Mouse (Mus musculus) liver, adult 2 months (tissue): ENCODE data around the gene Gabbr2. TPM values are rescaled to one million over a fixed set of nuclear protein-coding genes. Genes with fewer than 3 reads are reported as not detected.

Experiments
- DNase-seq: peaks from one replicate; pipeline ENCODE4 v3.0.0-alpha.2; 2011; ENCODE audit warnings: low read depth, low spot score; ENCODE audit errors: extremely low read depth
- H3K27ac ChIP-seq: fragments of 200-500 bp; replicated peaks from 2 replicates; pipeline ENCODE4 v1.5.1; 2012; ENCODE audit warnings: low read depth, mild to moderate bottlenecking, control low read depth, inconsistent platforms, low read length; ENCODE audit not compliant: insufficient read depth
- H3K27me3 ChIP-seq: fragments of 200-500 bp; 2 replicates; pipeline ENCODE4 v1.6.1; 2012; ENCODE audit warnings: mild to moderate bottlenecking, moderate library complexity, low read length, inconsistent platforms; ENCODE audit not compliant: control insufficient read depth, insufficient read depth
- H3K36me3 ChIP-seq: fragments of 200-500 bp; 2 replicates; pipeline ENCODE4 v1.6.1; 2012; ENCODE audit warnings: low read length, inconsistent platforms; ENCODE audit not compliant: control insufficient read depth, insufficient read depth
- H3K4me1 ChIP-seq: fragments of 200-500 bp; 2 replicates; pipeline ENCODE4 v1.6.1; 2011; ENCODE audit warnings: low read length; ENCODE audit not compliant: control insufficient read depth, insufficient read depth
- H3K4me3 ChIP-seq: fragments of 200-500 bp; 2 replicates; pipeline ENCODE4 v1.5.1; 2011; ENCODE audit warnings: low read depth, mild to moderate bottlenecking, control low read depth, low read length, moderate library complexity; ENCODE audit not compliant: insufficient read depth
- H3K79me2 ChIP-seq: fragments of 200-500 bp; 2 replicates; pipeline ENCODE4 v1.6.1; 2012; ENCODE audit warnings: inconsistent platforms, mild to moderate bottlenecking, low read length, moderate library complexity; ENCODE audit not compliant: control insufficient read depth, insufficient read depth
- H3K9ac ChIP-seq: fragments of 200-500 bp; 2 replicates; pipeline ENCODE4 v1.6.1; 2012; ENCODE audit warnings: low read depth, mild to moderate bottlenecking, control low read depth, inconsistent platforms, low read length
- CTCF ChIP-seq: fragments of 200-500 bp; IDR thresholded peaks from 2 replicates; pipeline ENCODE4 v1.5.1; 2011; ENCODE audit warnings: low read depth, low read length, control low read depth
- POLR2A ChIP-seq: fragments of 200-500 bp; IDR thresholded peaks from 2 replicates; pipeline ENCODE4 v1.6.1; 2011; ENCODE audit warnings: low read length, control low read depth; ENCODE audit not compliant: insufficient read depth; ENCODE audit errors: extremely low read depth
- WGBS: fragments of 180-500 bp; shearing (Covaris S2); methylation state at CpG from one replicate; pipeline ENCODE4 v1.1.7; 2018; 5-methylcytosine and 5-hydroxymethylcytosine counted together
- polyA plus RNA-seq: library from polyadenylated mRNA; depleted of rRNA; stranded (reverse); fragments of >200 nt; gene quantifications from 2 replicates; pipeline ENCODE4 v1.2.3, GENCODE M21; 2012
- total RNA-seq: library from RNA; depleted of rRNA; stranded (reverse); fragments of >200 nt; gene quantifications from 2 replicates; pipeline ENCODE4 v1.2.3, GENCODE M21; 2014

The Gabbr2 gene
- total and polyA plus RNA-seq, 2 experiments, result 7.7 to 15.0 TPM

- TF ChIP-seq POLR2A (no peak), CTCF (no peak)
- Histone ChIP-seq H3K36me3 (no peaks in the 10 kb centered on the region), H3K4me3 (no peak overlapping the region), H3K79me2 (no peaks in the 10 kb centered on the region), H3K27ac (no peak overlapping the region), H3K4me1 (no peaks in the 10 kb centered on the region), H3K27me3 (no peaks in the 10 kb centered on the region), H3K9ac (no peak overlapping the region)
- 83% methylated on average over 8 of the region's 8 CpGs for WGBS
- no peak for DNase-seq
Observed at GRCm38 (mm10) chr4:46770090-46770489, 221.6 kb downstream of the Gabbr2 start.

DNA sequence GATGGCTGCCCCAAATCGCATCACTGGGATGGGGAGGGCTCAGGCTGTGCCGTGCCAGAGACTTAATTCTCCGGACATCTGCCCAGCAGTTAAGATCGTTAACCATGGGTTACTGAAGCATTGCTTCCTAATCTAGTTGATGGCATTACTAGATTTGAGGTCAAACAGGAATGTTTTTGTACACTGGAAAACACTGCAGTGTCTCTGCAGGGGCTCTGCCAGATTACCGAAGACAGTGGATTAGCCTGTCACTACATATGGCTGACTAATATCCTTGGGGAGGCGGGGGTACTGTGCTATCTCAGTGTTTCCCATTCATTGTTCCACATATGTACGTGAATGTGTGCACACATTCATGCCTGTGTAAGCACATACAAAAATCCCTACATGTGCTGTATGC lies 225.3 kb downstream of the Gabbr2 start:
- 86% methylated on average over 7 of the region's 7 CpGs for WGBS
- no peak overlapping the region for H3K27ac ChIP-seq
- H3K4me3 ChIP-seq, result no peak overlapping the region

GRCm38 (mm10) chr4:46759838-46760237 lies 231.8 kb downstream of the Gabbr2 start:
- Histone ChIP-seq H3K4me1 (no peaks in the 10 kb centered on the region), H3K27me3 (no peaks in the 10 kb centered on the region), H3K36me3 (no peaks in the 10 kb centered on the region), H3K27ac (no peak overlapping the region), H3K79me2 (no peaks in the 10 kb centered on the region), H3K9ac (no peak overlapping the region), H3K4me3 (no peak overlapping the region)
- TF ChIP-seq POLR2A (no peak), CTCF (no peak)
- 21% methylated on average over 1 of the region's 1 CpGs for WGBS
- DNase-seq, result no peak

More for the DNA sequence above, 225.3 kb downstream of the Gabbr2 start:
- Histone ChIP-seq H3K79me2 (no peaks in the 10 kb centered on the region), H3K27me3 (no peaks in the 10 kb centered on the region), H3K4me1 (no peaks in the 10 kb centered on the region), H3K36me3 (no peaks in the 10 kb centered on the region), H3K9ac (no peak overlapping the region)
- TF ChIP-seq CTCF (no peak), POLR2A (no peak)
- DNase-seq, result no peak

- Histone ChIP-seq H3K4me3 (no peak overlapping the region), H3K79me2 (no peaks in the 10 kb centered on the region), H3K9ac (no peak overlapping the region), H3K27ac (no peak overlapping the region), H3K27me3 (no peaks in the 10 kb centered on the region), H3K36me3 (no peaks in the 10 kb centered on the region), H3K4me1 (no peaks in the 10 kb centered on the region; the same call in 1 of the 2 replicates)
- no peak for TF ChIP-seq CTCF
- no peak for DNase-seq
- 71% methylated on average over 7 of the region's 7 CpGs for WGBS
Observed at GRCm38 (mm10) chr4:46758340-46759041, 233.2 kb downstream of the Gabbr2 start.

DNA sequence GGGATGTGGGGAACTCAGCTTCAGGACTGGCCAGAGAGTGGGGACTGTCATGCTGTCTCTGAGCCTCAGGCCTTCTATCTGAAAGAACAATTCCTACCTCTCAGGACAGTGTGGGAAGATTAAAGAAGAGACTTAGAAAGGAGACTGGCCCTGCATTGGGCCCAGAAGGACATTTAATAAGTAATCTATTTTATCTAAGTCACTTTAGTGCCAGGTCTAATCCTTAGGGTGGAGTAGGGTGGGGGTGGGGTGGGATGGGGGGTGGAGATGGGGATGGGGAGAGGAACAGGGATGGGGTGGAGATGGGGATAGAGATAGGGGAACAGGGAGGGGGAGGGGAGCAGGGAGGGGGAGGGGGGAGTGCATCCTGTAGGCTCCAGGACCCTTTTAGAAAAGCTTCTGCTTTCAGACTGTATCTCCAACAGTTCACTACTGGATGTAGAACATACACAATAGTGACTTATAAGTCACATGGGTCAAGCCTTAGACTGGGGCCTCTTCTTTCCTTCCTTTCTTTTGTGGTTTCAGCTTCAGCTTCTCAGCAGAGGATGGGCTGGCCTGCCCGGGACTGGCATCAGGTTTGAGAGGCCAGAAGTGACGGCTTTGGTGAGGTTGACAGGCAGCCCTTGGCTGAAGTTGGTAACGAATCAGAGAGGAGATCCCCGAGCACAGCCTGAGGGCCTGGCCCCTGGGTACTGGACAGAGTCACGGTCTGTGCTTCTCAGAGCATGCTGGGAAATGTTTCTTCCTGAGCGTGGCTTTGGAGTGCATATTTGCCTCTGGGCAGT lies 237.1 kb downstream of the Gabbr2 start:
- no peak for DNase-seq
- no peaks in the 10 kb centered on the region for H3K79me2 ChIP-seq
- H3K36me3 ChIP-seq, result no peaks in the 10 kb centered on the region
- H3K27ac ChIP-seq, result no peak overlapping the region
- H3K4me1 ChIP-seq, result no peaks in the 10 kb centered on the region; the same call in 1 of the 2 replicates
- WGBS, result 66% methylated on average over 6 of the region's 6 CpGs
- no peak overlapping the region for H3K9ac ChIP-seq
- H3K4me3 ChIP-seq, result no peak overlapping the region
- no peaks in the 10 kb centered on the region for H3K27me3 ChIP-seq
- TF ChIP-seq POLR2A, result no peak
- no peak for TF ChIP-seq CTCF

- no peak for TF ChIP-seq CTCF
- no peak for TF ChIP-seq POLR2A
- Histone ChIP-seq H3K27ac (no peak overlapping the region), H3K79me2 (no peaks in the 10 kb centered on the region), H3K4me1 (no peaks in the 10 kb centered on the region; the same call in 1 of the 2 replicates), H3K27me3 (no peaks in the 10 kb centered on the region), H3K9ac (no peak overlapping the region), H3K4me3 (no peak overlapping the region), H3K36me3 (0 out of 2 replicates have a peak, but pooled peaks cover 2% of the 10 kb centered on the region)
- no peak for DNase-seq
- WGBS, result 76% methylated on average over 4 of the region's 4 CpGs
Observed at GRCm38 (mm10) chr4:46752306-46752705, 239.4 kb downstream of the Gabbr2 start.
